Mouse (Mus musculus): Measurements from ENCODE around the gene Nceh1. TPM values are rescaled to one million over a fixed set of nuclear protein-coding genes. Genes with fewer than 3 reads are reported as not detected.

The Nceh1 gene
- 24.7 TPM for polyA plus RNA-seq (2014; fragmentation: Illumina TruSeq; extraction: RNeasy Lipid Tissue Mini Kit (QIAGEN cat#74804); ENCODE audit: low replicate concordance)

GRCm38 (mm10) chr3:27182733-27183600 is at the start of gene Nceh1:
Gene Nceh1, plus strand, starts transcription at chr3:27182965.

GRCm38 (mm10) chr3:27153701-27154209 is 29.0 kb upstream of the Nceh1 start, which contains the start of gene Ect2:
Gene Ect2, minus strand, starts transcription at chr3:27153878.

GRCm38 (mm10) chr3:27316559-27317287 is 134.0 kb downstream of the Nceh1 start, which contains the start of gene Tnfsf10:
Gene Tnfsf10, plus strand, starts transcription at chr3:27317028.

Other genes starting within 250 kb of the Nceh1 start
- 29.9 TPM for gene Ect2, start 29.1 kb upstream of the Nceh1 start, polyA plus RNA-seq (2014; fragmentation: Illumina TruSeq; extraction: RNeasy Lipid Tissue Mini Kit (QIAGEN cat#74804); ENCODE audit: low replicate concordance)
- gene Tnfsf10, start 134.1 kb downstream of the Nceh1 start, polyA plus RNA-seq (2014; fragmentation: Illumina TruSeq; extraction: RNeasy Lipid Tissue Mini Kit (QIAGEN cat#74804); ENCODE audit: low replicate concordance): 93.5 TPM
- not detected for gene Ghsr, start 188.4 kb downstream of the Nceh1 start, polyA plus RNA-seq (2014; fragmentation: Illumina TruSeq; extraction: RNeasy Lipid Tissue Mini Kit (QIAGEN cat#74804); ENCODE audit: low replicate concordance)